Mouse (Mus musculus): ENCODE data around the gene Dnajc9. TPM values are rescaled to one million over a fixed set of nuclear protein-coding genes. Genes with fewer than 3 reads are reported as not detected.
A peak's percentile ranks its signal among the peaks of the same experiment; 100 is the strongest.

Gene Dnajc9
- total and polyA plus RNA-seq, 3 experiments: 8.2 to 13.4 (median 11.9) TPM

DNA sequence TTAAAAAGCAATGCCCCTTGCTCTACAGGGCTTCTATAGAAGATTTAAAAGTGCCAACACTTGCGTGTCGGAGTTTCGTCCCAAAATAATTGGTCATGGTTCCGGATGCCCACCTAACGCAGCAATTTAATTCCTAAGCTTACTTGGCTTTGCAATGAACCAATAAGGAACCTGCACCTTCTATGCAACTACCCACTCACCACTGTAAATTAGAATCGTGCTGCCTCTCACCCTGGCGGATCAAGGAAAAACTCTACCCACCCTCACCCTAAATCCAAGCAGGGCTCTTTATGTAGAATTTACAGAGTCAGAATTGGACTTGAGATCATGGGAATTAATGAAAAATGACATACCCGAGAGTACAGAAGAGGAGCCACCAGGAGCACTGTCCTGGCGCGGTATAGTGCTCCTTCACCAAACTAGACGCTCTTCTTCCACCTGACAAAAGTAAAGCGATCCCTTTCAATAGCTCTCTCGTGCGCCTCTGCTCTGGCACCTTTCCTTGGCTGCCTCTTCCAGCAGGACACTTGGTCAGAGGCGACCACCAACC, 41.2 kb downstream of the Dnajc9 start:
- H3K27ac ChIP-seq: peak overlapping the region; percentile 96
- no peak for DNase-seq
- 0 out of 2 replicates have a peak, but pooled peaks cover 4% of the 10 kb centered on the region for H3K79me2 ChIP-seq (replicated peaks; ENCODE audit: control insufficient read depth, insufficient read depth, low read length)
- H3K4me3 ChIP-seq: peak overlapping the region; percentile 94
- H3K9ac ChIP-seq (ENCODE audit: low read depth, low read length): peak overlapping the region; percentile 88
- WGBS: 1% methylated on average over 15 of the region's 15 CpGs
- TF ChIP-seq CTCF (IDR thresholded peaks at IDR 0.05) (no peak), EP300 (IDR thresholded peaks at IDR 0.05; ENCODE audit: insufficient read depth, low read depth, low read length) (no peak), POLR2A (IDR thresholded peaks at IDR 0.05; ENCODE audit: insufficient read depth, low read depth, low read length) (no peak)
- peaks cover 6% of the 10 kb centered on the region for H3K36me3 ChIP-seq (ENCODE audit: control insufficient read depth, insufficient read depth, low read length)
- no peaks in the 10 kb centered on the region for H3K27me3 ChIP-seq (ENCODE audit: control insufficient read depth, insufficient read depth, low read length)
- H3K4me1 ChIP-seq (ENCODE audit: control insufficient read depth, insufficient read depth, low read length): peaks cover 2% of the 10 kb centered on the region
- intact Hi-C loops (cut with DNase I): loop anchor here (5.0 kb wide), 1 partner anchor 50 kb away; no protein-coding TSS in a partner anchor

DNA sequence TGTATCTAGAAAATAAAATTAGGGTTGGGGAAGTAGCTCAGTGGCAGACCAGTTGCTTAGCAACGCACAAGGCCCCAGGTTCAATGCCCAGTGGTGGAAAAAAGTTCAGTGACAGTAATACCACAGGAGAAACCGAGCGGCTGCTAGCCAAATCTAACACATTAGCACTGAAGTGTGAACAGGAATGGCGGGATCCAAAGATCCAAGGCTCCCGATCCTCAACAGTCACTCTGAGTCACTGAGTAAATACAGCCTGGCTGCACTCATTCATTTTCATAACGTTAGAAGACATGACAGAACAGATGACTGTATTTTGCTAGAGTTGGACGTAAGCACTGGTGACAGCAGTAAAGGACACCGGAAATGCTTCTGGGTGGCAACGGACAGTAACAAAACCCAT, 42.8 kb downstream of the Dnajc9 start:
- peaks cover 2% of the 10 kb centered on the region for H3K4me1 ChIP-seq (ENCODE audit: control insufficient read depth, insufficient read depth, low read length)
- no peak for DNase-seq
- no peak overlapping the region for H3K4me3 ChIP-seq
- H3K9ac ChIP-seq (ENCODE audit: low read depth, low read length): no peak overlapping the region
- H3K79me2 ChIP-seq (replicated peaks; ENCODE audit: control insufficient read depth, insufficient read depth, low read length): 0 out of 2 replicates have a peak, but pooled peaks cover 4% of the 10 kb centered on the region
- H3K27ac ChIP-seq: no peak overlapping the region
- TF ChIP-seq EP300 (IDR thresholded peaks at IDR 0.05; ENCODE audit: insufficient read depth, low read depth, low read length): no peak
- no peak for TF ChIP-seq POLR2A (IDR thresholded peaks at IDR 0.05; ENCODE audit: insufficient read depth, low read depth, low read length)
- TF ChIP-seq CTCF (IDR thresholded peaks at IDR 0.05): no peak
- peaks cover 6% of the 10 kb centered on the region for H3K36me3 ChIP-seq (ENCODE audit: control insufficient read depth, insufficient read depth, low read length)
- H3K27me3 ChIP-seq (ENCODE audit: control insufficient read depth, insufficient read depth, low read length): no peaks in the 10 kb centered on the region
- intact Hi-C loops (cut with DNase I): loop anchor here (5.0 kb wide), 1 partner anchor 49 kb away; no protein-coding TSS in a partner anchor
- whole genome bisulfite sequencing: 75% methylated on average over 9 of the region's 9 CpGs

DNA sequence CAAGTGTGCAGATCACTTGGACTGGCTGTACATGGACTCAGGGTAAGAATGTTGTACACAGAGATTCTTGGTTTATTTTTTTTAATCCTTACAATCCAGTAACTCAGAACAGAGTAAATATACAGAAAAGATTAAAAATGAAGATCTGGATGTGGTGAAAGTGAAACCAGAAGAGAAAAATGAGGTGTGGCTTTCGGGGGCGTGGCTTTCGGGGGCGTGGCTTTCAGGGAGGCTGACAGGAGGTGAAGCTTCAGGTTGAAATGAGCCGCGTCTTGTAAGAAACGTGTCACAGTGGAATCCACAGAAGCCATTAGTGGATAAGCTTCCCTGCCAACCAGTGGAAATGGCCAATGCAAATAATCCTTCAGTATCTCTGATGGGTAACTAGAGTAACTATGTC, 47.8 kb downstream of the Dnajc9 start:
- intact Hi-C loops (cut with DNase I): no loop called here

DNA sequence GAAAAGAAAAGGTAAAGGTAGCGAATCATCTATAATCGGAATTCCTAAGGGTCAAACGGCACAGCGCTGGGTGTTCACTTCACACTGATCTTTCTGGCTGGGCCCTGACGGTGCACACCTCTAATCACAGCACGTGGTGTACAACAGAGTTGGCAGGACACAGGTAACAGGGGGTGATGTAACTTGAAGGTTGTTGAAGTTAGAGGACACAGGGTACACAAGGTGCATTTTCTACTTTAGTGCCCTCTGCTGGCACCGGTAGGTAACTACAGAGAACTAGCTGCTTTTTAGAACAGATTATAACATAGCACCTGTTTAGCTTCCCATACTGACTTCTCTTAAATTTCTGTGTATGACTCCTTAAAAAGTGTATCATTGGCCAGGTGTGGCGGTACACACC, 48.6 kb downstream of the Dnajc9 start:
- no peak overlapping the region for H3K9ac ChIP-seq (ENCODE audit: low read depth, low read length)
- DNase-seq: peak in 1 of 2 experiments; percentile 21
- WGBS: 76% methylated on average over 8 of the region's 8 CpGs
- H3K4me1 ChIP-seq (ENCODE audit: control insufficient read depth, insufficient read depth, low read length): no peaks in the 10 kb centered on the region
- peaks cover 1% of the 10 kb centered on the region; the same call in 1 of the 2 replicates for H3K79me2 ChIP-seq (replicated peaks; ENCODE audit: control insufficient read depth, insufficient read depth, low read length)
- TF ChIP-seq EP300 (IDR thresholded peaks at IDR 0.05; ENCODE audit: insufficient read depth, low read depth, low read length) (no peak), POLR2A (IDR thresholded peaks at IDR 0.05; ENCODE audit: insufficient read depth, low read depth, low read length) (no peak), CTCF (IDR thresholded peaks at IDR 0.05) (peak; percentile 73)
- H3K4me3 ChIP-seq: no peak overlapping the region
- no peaks in the 10 kb centered on the region for H3K36me3 ChIP-seq (ENCODE audit: control insufficient read depth, insufficient read depth, low read length)
- no peaks in the 10 kb centered on the region for H3K27me3 ChIP-seq (ENCODE audit: control insufficient read depth, insufficient read depth, low read length)
- intact Hi-C loops (cut with DNase I): no loop called here
- no peak overlapping the region for H3K27ac ChIP-seq

More for the DNA sequence above, 47.8 kb downstream of the Dnajc9 start:
- Histone ChIP-seq H3K79me2 (replicated peaks; ENCODE audit: control insufficient read depth, insufficient read depth, low read length) (peaks cover 4% of the 10 kb centered on the region; the same call in 1 of the 2 replicates), H3K4me3 (no peak overlapping the region), H3K27me3 (ENCODE audit: control insufficient read depth, insufficient read depth, low read length) (no peaks in the 10 kb centered on the region), H3K9ac (ENCODE audit: low read depth, low read length) (no peak overlapping the region), H3K4me1 (ENCODE audit: control insufficient read depth, insufficient read depth, low read length) (peaks cover 2% of the 10 kb centered on the region; the same call in 1 of the 2 replicates), H3K36me3 (ENCODE audit: control insufficient read depth, insufficient read depth, low read length) (no peaks in the 10 kb centered on the region), H3K27ac (no peak overlapping the region)
- WGBS: 85% methylated on average over 7 of the region's 7 CpGs
- DNase-seq: no peak
- TF ChIP-seq EP300 (IDR thresholded peaks at IDR 0.05; ENCODE audit: insufficient read depth, low read depth, low read length) (no peak), CTCF (IDR thresholded peaks at IDR 0.05) (no peak), POLR2A (IDR thresholded peaks at IDR 0.05; ENCODE audit: insufficient read depth, low read depth, low read length) (no peak)

DNA sequence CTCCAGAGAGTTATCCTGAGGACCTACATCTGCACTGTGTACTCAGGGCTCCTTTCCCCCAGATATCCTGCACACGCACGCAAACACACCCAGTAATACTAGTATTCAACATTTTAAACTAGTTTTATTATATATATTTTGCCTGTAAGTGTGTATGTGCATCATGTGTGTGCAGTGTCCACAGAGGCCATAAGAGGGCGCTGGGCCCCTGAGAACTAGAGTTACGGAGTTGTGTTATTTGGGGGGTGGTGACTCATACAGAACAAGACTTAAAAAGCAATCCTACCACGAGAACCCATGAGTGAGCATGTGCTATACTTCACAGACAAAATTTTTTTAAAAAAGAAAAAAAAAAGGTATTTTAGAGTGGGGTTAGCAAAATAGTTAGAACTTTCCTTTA, 49.3 kb downstream of the Dnajc9 start:
- Histone ChIP-seq H3K9ac (ENCODE audit: low read depth, low read length) (no peak overlapping the region), H3K79me2 (replicated peaks; ENCODE audit: control insufficient read depth, insufficient read depth, low read length) (no peaks in the 10 kb centered on the region; the same call in 1 of the 2 replicates), H3K4me1 (ENCODE audit: control insufficient read depth, insufficient read depth, low read length) (no peaks in the 10 kb centered on the region), H3K27ac (no peak overlapping the region), H3K27me3 (ENCODE audit: control insufficient read depth, insufficient read depth, low read length) (no peaks in the 10 kb centered on the region), H3K4me3 (no peak overlapping the region), H3K36me3 (ENCODE audit: control insufficient read depth, insufficient read depth, low read length) (no peaks in the 10 kb centered on the region)
- no peak for DNase-seq
- TF ChIP-seq POLR2A (IDR thresholded peaks at IDR 0.05; ENCODE audit: insufficient read depth, low read depth, low read length) (no peak), CTCF (IDR thresholded peaks at IDR 0.05) (0 out of 2 replicates have a peak, but pooled peaks have one; percentile 2)
- intact Hi-C loops (cut with DNase I): no loop called here
- WGBS: 97% methylated on average over 5 of the region's 5 CpGs

Other genes starting within 250 kb of the Dnajc9 start
- under 1 TPM; 0.65 to 0.70 TPM for gene Kcnk5, start 207.1 kb downstream of the Dnajc9 start, total RNA-seq (2021)
- gene Kcnk5, start 207.1 kb downstream of the Dnajc9 start, polyA plus RNA-seq (2012; rRNA removed): 0.84 and 0.91 TPM in 2 replicates
- not detected for gene Kcnk16, start 119.7 kb downstream of the Dnajc9 start, total RNA-seq (2021)
- gene Kcnk16, start 119.7 kb downstream of the Dnajc9 start, polyA plus RNA-seq (2012; rRNA removed): not detected in 2 replicates
- gene Nudt13, start 94.2 kb downstream of the Dnajc9 start, total RNA-seq (2021): 10 to 100 TPM; 35.7 to 37.7 TPM
- 27.4 and 34.1 TPM in 2 replicates for gene Nudt13, start 94.2 kb downstream of the Dnajc9 start, polyA plus RNA-seq (2012; rRNA removed)
- 10 to 100 TPM; 31.7 to 36.9 TPM for gene Ecd, start 40.8 kb downstream of the Dnajc9 start, total RNA-seq (2021)
- gene Ecd, start 40.8 kb downstream of the Dnajc9 start, polyA plus RNA-seq (2012; rRNA removed): 16.2 and 26.2 TPM in 2 replicates
- 10 to 100 TPM; 29.6 to 30.1 TPM for gene Fam149b, start 40.7 kb downstream of the Dnajc9 start, total RNA-seq (2021)
- 23.1 and 36.5 TPM in 2 replicates for gene Fam149b, start 40.7 kb downstream of the Dnajc9 start, polyA plus RNA-seq (2012; rRNA removed)
- gene Mrps16, start 4.7 kb upstream of the Dnajc9 start, total RNA-seq (2021): 10 to 100 TPM; 68.6 to 74.9 TPM
- gene Mrps16, start 4.7 kb upstream of the Dnajc9 start, polyA plus RNA-seq (2012; rRNA removed): 54.7 and 65.4 TPM in 2 replicates
- not detected for gene Cfap70, start 63.3 kb upstream of the Dnajc9 start, total RNA-seq (2021)
- gene Cfap70, start 63.3 kb upstream of the Dnajc9 start, polyA plus RNA-seq (2012; rRNA removed): 0.70 TPM in 1 of 2 replicates, not detected in the other
- gene Anxa7, start 91.2 kb upstream of the Dnajc9 start, total RNA-seq (2021): 10 to 100 TPM; 49.3 to 55.1 TPM
- 55.1 and 76.0 TPM in 2 replicates for gene Anxa7, start 91.2 kb upstream of the Dnajc9 start, polyA plus RNA-seq (2012; rRNA removed)
- gene Mss51, start 108.0 kb upstream of the Dnajc9 start, total RNA-seq (2021): under 1 TPM; 0.26 to 0.48 TPM
- 0.31 and 0.53 TPM in 2 replicates for gene Mss51, start 108.0 kb upstream of the Dnajc9 start, polyA plus RNA-seq (2012; rRNA removed)
- 10 to 100 TPM; 60.9 to 69.2 TPM for gene Ppp3cb, start 157.7 kb upstream of the Dnajc9 start, total RNA-seq (2021)
- gene Ppp3cb, start 157.7 kb upstream of the Dnajc9 start, polyA plus RNA-seq (2012; rRNA removed): 16.0 and 35.0 TPM in 2 replicates

Data from heart, adult 2 months (tissue).